Mouse (Mus musculus): ENCODE results near the gene Ncl. TPM values are rescaled to one million over a fixed set of nuclear protein-coding genes. Genes with fewer than 3 reads are reported as not detected.

Gene Ncl
- polyA plus RNA-seq, 1 experiment from 2014 or later: 408 TPM

DNA sequence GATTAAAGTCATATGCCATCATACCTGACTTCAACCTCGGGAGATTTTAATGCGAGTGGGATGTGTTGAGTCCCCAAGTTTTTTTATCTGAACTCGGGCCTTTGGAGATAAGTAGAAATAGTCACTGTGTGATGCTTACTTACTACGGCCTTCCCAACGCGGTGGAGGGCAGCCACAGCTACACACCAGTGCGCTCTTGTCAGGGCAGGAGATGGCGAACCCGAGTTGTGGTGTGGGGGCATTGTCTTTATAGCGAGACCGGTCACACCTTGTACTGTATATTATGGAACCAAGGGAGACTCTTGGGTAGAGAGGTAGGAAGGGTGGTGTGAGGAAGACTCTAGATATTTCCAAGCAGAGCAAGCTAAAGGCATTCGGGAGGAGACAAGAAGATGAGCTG, 1.2 kb upstream of the Ncl start:
- peak overlapping the region; percentile 91 for H3K4me3 ChIP-seq (ENCODE audit: low read depth, low read length)
- no peak for TF ChIP-seq CTCF (IDR thresholded peaks at IDR 0.05; ENCODE audit: low read depth)
- peaks cover 23% of the 10 kb centered on the region for H3K36me3 ChIP-seq (ENCODE audit: insufficient read depth)
- H3K27me3 ChIP-seq (ENCODE audit: insufficient read depth, low read length): no peaks in the 10 kb centered on the region
- DNase-seq (peak; percentile 21), ATAC-seq (ENCODE audit: insufficient read depth) (no peak)
- WGBS: 14% methylated on average over 12 of the region's 12 CpGs
- H3K9me3 ChIP-seq (ENCODE audit: low read depth, low read length): no peaks in the 10 kb centered on the region
- peak overlapping the region; percentile 94 for H3K27ac ChIP-seq (ENCODE audit: low read depth)
- peak overlapping the region; percentile 92 for H3K4me2 ChIP-seq
- H3K9ac ChIP-seq: peak overlapping the region; percentile 95
- H3K4me1 ChIP-seq (ENCODE audit: insufficient read depth): no peaks in the 10 kb centered on the region; the same call in 1 of the 2 replicates

DNA sequence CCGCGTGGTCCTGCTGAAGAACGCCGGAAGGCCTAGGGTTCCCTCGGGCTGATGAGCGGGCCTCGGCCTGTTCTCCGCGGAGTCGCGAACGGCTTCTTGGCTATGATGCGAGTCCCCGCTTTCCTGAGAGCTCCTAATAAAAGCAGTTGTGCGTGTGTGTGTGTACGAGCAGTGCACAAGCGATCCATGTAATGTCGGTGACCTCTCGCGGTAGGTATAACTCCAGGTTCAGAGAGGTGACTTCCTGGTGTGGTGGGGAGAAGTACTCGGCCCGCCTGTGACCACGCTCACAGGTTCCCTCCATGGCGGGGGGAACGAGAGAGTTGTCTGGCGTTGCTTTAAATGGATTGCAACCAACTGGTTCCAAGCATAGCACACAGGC, 589 bp upstream of the Ncl start:
- peaks cover 29% of the 10 kb centered on the region for H3K36me3 ChIP-seq (ENCODE audit: insufficient read depth)
- ATAC-seq (ENCODE audit: insufficient read depth) (no peak), DNase-seq (no peak)
- 1% methylated on average over 26 of the region's 26 CpGs for WGBS
- no peaks in the 10 kb centered on the region for H3K9me3 ChIP-seq (ENCODE audit: low read depth, low read length)
- no peaks in the 10 kb centered on the region for H3K27me3 ChIP-seq (ENCODE audit: insufficient read depth, low read length)
- peak overlapping the region; percentile 95 for H3K9ac ChIP-seq
- H3K4me2 ChIP-seq: peak overlapping the region; percentile 92
- peak overlapping the region; percentile 94 for H3K27ac ChIP-seq (ENCODE audit: low read depth)
- H3K4me1 ChIP-seq (ENCODE audit: insufficient read depth): no peaks in the 10 kb centered on the region; the same call in 1 of the 2 replicates
- peak overlapping the region; percentile 91 for H3K4me3 ChIP-seq (ENCODE audit: low read depth, low read length)
- TF ChIP-seq CTCF (IDR thresholded peaks at IDR 0.05; ENCODE audit: low read depth): no peak; the same call in 1 of the 2 replicates

DNA sequence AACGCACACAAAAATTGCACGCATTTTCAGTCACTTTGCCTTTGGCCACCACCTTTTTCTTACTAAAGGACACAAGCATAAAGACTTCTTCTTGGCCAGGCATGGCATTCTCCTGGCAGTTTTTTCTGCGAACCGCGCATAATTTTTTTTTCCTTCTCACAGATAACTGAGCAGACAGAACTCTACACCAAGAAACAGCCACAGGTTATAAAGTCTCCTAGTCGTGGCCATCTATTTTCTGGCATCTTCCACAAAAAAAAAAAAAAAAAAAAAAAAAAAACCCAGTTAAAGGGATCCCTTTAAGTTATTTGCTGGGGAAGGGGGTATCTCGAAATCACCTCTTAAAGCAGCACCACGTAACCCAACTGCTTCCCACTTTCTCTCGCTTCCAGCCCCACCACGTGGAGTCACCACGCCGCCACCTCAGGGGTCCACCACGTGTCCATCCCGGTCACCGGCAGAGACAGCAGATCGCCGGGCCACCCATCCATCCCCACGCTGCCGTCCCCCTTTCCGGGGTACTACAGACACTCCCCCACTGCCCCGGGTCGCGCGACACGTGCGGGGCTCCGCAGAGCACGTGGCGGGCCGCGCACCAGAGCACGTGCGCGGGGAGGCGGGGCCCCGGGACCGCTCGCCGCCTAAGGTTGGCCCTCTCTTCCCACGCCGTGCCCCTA, 833 bp downstream of the Ncl start:
- Histone ChIP-seq H3K27me3 (ENCODE audit: insufficient read depth, low read length) (no peaks in the 10 kb centered on the region), H3K4me3 (ENCODE audit: low read depth, low read length) (peak overlapping the region; percentile 91), H3K4me2 (peak overlapping the region; percentile 92), H3K4me1 (ENCODE audit: insufficient read depth) (no peaks in the 10 kb centered on the region; the same call in 1 of the 2 replicates), H3K36me3 (ENCODE audit: insufficient read depth) (peaks cover 43% of the 10 kb centered on the region), H3K27ac (ENCODE audit: low read depth) (peak overlapping the region; percentile 100), H3K9ac (peak overlapping the region; percentile 95), H3K9me3 (ENCODE audit: low read depth, low read length) (no peaks in the 10 kb centered on the region)
- DNase-seq (no peak), ATAC-seq (ENCODE audit: insufficient read depth) (no peak; the same call in 1 of the 2 replicates)
- no peak for TF ChIP-seq CTCF (IDR thresholded peaks at IDR 0.05; ENCODE audit: low read depth)
- under 1% methylated on average over 41 of the region's 41 CpGs for WGBS

DNA sequence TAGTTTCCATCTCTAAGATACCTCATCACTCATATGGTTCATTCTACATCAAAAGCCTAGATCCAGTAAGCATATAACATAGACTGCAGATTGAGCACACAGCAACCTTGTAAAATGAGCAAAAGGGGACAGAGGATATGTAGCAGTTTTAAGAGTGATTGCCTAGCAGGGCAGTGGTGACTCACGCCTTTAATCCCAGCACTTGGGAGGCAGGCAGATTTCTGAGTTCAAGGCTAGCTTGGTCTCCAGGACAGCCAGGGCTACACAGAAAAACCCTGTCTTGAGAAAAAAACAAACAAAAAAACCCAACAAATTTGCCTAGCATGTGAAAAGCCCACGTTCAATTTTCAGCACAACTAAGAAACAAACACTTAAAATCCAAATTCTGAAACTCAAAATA, 5.0 kb downstream of the Ncl start:
- Histone ChIP-seq H3K27me3 (ENCODE audit: insufficient read depth, low read length) (no peaks in the 10 kb centered on the region), H3K4me1 (ENCODE audit: insufficient read depth) (no peaks in the 10 kb centered on the region; the same call in 1 of the 2 replicates), H3K9me3 (ENCODE audit: low read depth, low read length) (no peaks in the 10 kb centered on the region), H3K4me2 (no peak overlapping the region), H3K4me3 (ENCODE audit: low read depth, low read length) (no peak overlapping the region), H3K36me3 (ENCODE audit: insufficient read depth) (peaks cover 84% of the 10 kb centered on the region), H3K9ac (no peak overlapping the region), H3K27ac (ENCODE audit: low read depth) (no peak overlapping the region)
- no peak for TF ChIP-seq CTCF (IDR thresholded peaks at IDR 0.05; ENCODE audit: low read depth)
- DNase-seq (no peak), ATAC-seq (ENCODE audit: insufficient read depth) (no peak)
- WGBS: 85% methylated on average over 2 of the region's 2 CpGs

DNA sequence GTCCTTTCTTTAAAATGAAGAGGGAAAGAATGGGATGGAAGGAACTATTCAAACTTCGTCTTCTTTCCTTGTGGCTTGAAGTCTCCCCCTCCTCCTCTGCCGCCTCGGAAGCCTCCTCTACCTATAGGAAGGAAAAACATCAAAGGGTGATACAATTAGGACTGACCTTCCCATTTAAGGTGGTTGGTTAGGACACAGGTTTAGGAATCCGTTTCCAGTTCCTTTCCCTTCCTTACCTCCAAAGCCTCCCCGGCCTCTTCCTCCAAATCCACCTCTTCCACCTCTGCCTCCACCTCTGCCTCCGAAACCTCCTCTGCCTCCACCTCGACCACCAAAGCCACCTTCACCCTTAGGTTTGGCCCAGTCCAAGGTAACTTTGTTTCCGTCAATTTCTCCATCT, 8.6 kb downstream of the Ncl start:
- no peaks in the 10 kb centered on the region for H3K9me3 ChIP-seq (ENCODE audit: low read depth, low read length)
- no peak for TF ChIP-seq CTCF (IDR thresholded peaks at IDR 0.05; ENCODE audit: low read depth)
- DNase-seq (no peak), ATAC-seq (ENCODE audit: insufficient read depth) (no peak)
- no peak overlapping the region for H3K4me2 ChIP-seq
- no peaks in the 10 kb centered on the region for H3K4me1 ChIP-seq (ENCODE audit: insufficient read depth)
- H3K9ac ChIP-seq: no peak overlapping the region
- WGBS: 82% methylated on average over 8 of the region's 8 CpGs
- H3K36me3 ChIP-seq (ENCODE audit: insufficient read depth): peaks cover 94% of the 10 kb centered on the region
- H3K27ac ChIP-seq (ENCODE audit: low read depth): no peak overlapping the region
- H3K4me3 ChIP-seq (ENCODE audit: low read depth, low read length): no peak overlapping the region
- H3K27me3 ChIP-seq (ENCODE audit: insufficient read depth, low read length): no peaks in the 10 kb centered on the region

DNA sequence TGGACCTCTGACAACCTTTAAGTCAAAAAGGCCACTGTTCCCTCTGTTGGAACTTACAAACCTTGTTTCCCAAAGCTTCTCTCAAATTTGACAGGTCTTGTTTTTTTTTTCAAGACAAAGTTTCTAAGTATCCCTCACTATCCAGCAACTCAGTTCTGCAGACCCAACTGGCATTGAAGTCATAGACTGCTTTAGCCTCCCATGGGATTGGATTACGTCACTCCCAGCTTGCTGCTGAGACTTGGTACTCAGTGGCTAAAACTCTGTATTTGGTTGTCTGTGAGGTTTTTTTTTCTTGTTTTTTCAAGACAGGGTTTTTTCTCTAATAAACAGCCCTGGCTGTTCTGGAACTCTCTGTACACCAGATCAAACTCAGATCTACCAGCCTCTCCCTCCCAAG, 9.5 kb downstream of the Ncl start:
- no peak overlapping the region for H3K4me2 ChIP-seq
- DNase-seq (no peak), ATAC-seq (ENCODE audit: insufficient read depth) (no peak)
- H3K4me3 ChIP-seq (ENCODE audit: low read depth, low read length): no peak overlapping the region
- H3K36me3 ChIP-seq (ENCODE audit: insufficient read depth): peaks cover 85% of the 10 kb centered on the region
- no peaks in the 10 kb centered on the region for H3K27me3 ChIP-seq (ENCODE audit: insufficient read depth, low read length)
- H3K27ac ChIP-seq (ENCODE audit: low read depth): no peak overlapping the region
- H3K9ac ChIP-seq: no peak overlapping the region
- TF ChIP-seq CTCF (IDR thresholded peaks at IDR 0.05; ENCODE audit: low read depth): no peak
- no peaks in the 10 kb centered on the region for H3K9me3 ChIP-seq (ENCODE audit: low read depth, low read length)
- no peaks in the 10 kb centered on the region for H3K4me1 ChIP-seq (ENCODE audit: insufficient read depth)
- 92% methylated on average over 1 of the region's 1 CpGs for WGBS

DNA sequence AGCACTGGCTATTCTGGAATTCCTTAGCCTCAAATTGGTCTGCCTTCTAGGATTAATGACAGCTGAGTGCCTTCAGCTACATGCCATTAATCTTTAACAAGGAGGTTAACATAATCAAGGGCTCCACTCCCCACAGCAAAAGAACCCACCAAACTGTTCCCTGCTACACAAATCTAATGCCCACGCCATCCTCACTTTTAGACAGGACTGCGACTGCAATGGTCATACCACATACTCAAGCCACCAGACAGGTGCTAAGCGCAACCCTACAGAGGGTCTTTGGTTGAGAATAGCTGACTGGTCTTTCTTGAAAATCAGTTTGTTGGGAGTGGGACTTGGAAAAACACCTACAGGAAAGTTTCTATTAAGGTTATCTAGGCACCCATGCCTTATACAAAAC, 10.0 kb downstream of the Ncl start:
- Histone ChIP-seq H3K4me2 (no peak overlapping the region), H3K4me1 (ENCODE audit: insufficient read depth) (no peaks in the 10 kb centered on the region), H3K9me3 (ENCODE audit: low read depth, low read length) (no peaks in the 10 kb centered on the region), H3K27ac (ENCODE audit: low read depth) (no peak overlapping the region), H3K36me3 (ENCODE audit: insufficient read depth) (peaks cover 80% of the 10 kb centered on the region), H3K27me3 (ENCODE audit: insufficient read depth, low read length) (no peaks in the 10 kb centered on the region), H3K4me3 (ENCODE audit: low read depth, low read length) (no peak overlapping the region), H3K9ac (no peak overlapping the region)
- DNase-seq (no peak), ATAC-seq (ENCODE audit: insufficient read depth) (no peak)
- no peak for TF ChIP-seq CTCF (IDR thresholded peaks at IDR 0.05; ENCODE audit: low read depth)
- 87% methylated on average over 3 of the region's 3 CpGs for WGBS

Measured in lung, embryonic 14.5 days (tissue).